Mouse (Mus musculus): Measurements from ENCODE around the gene Gm3376. TPM values are rescaled to one million over a fixed set of nuclear protein-coding genes. Genes with fewer than 3 reads are reported as not detected.
"Not testable (repeated sequence)": the region's sequence is repeated elsewhere in the genome, so short reads cannot be mapped to it uniquely, and the experiment has no call there.

Gene Gm3376
- polyA plus RNA-seq (2014; fragmentation: Nextera tagmentation; extraction: Ambion mirVana): not detected in 2 replicates

GRCm38 (mm10) chrY:3771373-3771772 lies at the start of gene Gm3376:
Gm3376 (plus strand) TSS chrY:3771673.
- H3K9me3 ChIP-seq (ENCODE audit: low read depth, low read length); H3K27ac ChIP-seq (ENCODE audit: low read depth); ATAC-seq (ENCODE audit: insufficient read depth); H3K36me3 ChIP-seq (ENCODE audit: insufficient read depth); H3K9ac ChIP-seq; DNase-seq; H3K4me2 ChIP-seq; H3K27me3 ChIP-seq (ENCODE audit: insufficient read depth, low read length); H3K4me1 ChIP-seq (ENCODE audit: insufficient read depth); H3K4me3 ChIP-seq (ENCODE audit: low read depth, low read length): not testable (repeated sequence)
- WGBS: no CpG with 5 or more reads among the region's 9 CpGs
